Mouse (Mus musculus): ENCODE results near the gene Grin2b.

Gene Grin2b

DNA sequence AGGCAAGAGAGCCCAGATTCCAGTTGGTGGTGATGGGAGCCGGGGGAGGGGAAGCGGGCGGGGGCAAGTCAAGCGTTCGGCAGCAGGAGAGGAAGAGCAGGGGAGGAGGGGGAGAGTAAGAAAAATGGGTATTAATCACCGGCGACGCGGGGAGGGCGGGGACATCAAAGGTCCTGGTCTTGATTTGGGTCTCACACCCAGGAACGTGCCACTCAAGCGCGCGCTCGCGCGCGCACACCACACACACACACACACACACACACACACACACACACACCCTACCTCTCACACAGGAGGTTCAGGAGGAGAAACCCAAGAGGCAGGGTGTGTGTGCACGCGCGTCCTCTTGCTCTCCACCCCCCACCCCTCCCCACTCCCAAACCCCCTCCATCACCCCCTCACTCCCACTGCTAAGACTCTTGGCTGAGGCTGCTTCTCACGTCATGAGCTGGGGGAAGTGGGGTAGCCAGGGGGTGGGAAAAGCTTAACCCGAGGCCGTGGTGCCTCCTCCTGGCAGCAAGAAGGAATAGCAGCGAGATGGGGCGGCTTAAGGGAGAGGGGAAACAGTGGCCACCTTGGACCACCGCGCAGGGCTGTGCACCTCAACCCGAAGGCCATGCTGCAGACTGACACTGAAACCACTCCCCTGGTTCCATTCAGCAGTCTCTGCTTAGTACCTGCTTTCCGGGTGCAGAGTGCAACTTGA, at the start of gene Grin2b:
Grin2b (minus strand) TSS at position 321 of the 706 bp plus-strand sequence.
- no peak for DNase-seq (ENCODE audit: low spot score)

DNA sequence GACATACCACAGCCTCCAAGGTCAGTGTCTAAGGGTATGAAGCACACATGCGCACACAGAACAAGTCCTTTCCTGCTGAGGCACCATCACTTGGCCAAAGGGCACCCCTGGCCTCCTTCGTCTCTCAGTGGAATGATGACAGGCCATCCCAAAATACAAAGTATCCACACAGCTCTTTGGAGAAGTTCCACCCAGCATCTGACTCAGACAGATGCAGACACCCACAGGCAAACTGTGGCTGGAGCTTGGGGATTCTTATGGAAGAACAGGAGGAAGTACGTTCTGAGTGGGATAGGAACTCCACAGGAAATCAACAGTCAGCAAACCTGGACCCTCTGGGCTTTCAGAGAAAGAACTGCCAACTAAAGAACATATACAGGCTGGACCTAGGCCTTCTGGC, 48.6 kb upstream of the Grin2b start:
- DNase-seq (ENCODE audit: low spot score): no peak

DNA sequence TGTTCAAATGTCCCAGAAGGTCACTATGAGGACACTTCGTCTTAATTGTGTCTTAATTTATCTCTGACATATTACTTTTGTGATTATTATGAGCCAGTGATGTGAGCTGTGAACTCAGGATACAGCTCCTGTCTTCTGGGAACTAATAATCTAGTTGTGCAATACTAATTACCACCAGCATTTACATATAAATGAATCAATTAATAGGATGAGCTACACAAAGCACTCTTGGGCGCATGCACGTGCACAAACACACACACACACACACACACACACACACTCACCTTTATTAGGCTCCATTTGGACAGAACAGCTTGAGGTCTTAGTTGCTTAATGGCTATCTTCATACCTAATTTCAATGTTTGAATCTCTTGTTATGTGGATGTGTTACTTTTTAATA, 37.1 kb upstream of the Grin2b start:
- DNase-seq (ENCODE audit: low spot score): no peak

DNA sequence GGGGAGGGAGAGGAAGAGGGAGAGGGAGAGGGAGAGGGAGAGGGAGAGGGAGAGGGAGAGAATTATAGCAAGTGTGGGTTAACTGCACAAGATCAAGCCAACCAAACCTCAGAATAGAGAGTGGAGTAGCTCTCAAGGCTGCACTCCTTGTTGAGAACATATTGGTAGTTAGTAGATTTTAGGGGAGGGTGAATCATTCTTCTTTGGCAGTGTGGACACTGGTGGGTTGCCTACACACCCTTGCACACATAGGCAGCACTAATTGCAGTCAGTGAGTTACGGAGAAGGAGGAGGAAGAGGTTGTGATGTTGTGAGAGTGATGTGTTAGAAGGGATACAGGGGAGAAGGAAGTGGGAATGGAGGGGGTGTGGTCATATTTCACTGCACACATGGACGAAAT, 26.5 kb upstream of the Grin2b start:
- no peak for DNase-seq (ENCODE audit: low spot score)

DNA sequence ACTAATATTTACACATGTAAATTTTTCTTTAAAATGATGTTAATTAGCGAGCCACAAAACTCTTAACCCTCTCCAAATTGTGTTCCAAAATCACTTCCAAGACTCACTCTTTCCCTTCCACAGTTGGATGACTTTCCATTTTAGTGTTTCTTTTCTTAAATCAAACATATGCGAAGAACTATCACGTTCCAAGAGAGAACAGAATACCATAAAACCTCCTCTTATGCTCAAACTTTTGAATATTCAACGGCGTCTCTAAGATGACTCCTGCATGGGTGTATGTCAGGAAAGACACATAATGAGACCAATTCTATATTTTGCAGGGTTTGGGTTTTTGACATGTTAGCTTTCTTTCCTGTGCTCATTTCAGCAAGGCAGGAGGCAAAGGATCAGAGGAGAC, 21.3 kb upstream of the Grin2b start:
- DNase-seq (ENCODE audit: low spot score): no peak

DNA sequence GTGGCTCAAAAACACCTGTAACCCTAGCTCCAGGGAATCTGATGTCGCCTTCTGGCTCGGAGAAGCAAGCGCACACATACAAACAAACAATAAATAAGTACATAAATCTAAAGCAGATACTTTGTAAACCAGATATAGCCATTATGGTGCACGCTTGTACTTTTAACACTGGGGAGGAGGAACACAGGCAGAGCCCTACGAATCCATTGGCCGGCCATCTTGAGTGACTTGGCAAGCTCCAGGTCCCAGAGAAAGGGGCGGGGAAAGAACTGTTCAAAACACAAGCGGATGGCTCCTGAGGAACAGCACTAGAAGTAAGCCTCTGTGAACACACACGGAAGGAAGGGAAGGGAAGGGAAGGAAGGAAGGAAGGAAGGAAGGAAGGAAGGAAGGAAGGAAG, 4.8 kb upstream of the Grin2b start:
- no peak for DNase-seq (ENCODE audit: low spot score)

DNA sequence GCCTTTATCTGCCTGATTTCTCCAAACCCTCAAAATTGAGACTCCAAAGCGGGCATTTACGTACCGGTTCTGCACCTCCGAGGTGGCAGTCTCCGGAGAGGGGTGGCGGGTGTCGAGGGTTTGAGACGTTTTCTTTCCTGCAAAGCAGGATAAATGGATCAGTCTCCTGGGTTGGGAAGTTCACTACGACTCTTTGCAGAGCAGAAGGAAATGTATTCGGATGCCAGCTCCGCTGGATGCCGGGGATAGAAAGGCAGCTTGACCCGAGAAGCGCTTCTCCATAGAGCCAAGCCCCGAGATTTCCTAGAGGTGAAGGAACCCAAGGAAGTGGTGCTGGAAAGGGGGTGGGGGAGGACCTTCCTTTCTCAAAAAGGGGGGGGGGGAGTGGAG, 515 bp downstream of the Grin2b start:
- no peak for DNase-seq (ENCODE audit: low spot score)

DNA sequence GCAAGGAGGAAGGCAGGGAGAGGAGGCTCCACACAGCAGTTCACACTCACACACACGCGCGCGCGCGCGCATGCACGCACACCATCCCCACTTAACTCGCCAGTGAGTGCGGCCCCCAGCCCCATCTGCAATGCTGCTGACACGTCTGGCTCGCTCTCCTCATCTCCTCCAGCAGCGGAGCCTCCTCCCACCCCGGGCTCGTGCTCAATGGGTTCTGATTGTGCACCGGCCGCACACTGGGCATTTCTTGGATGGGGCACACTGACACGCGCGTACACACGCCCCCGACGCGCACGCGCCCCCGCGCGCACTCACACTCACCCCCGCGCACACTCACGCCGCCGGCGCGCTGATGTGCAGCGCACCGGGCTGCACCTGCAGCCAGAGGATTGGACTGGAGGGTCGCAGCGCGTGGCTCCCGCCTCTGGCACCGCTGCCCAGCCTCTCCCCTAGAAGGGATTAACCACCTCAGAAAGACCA, 1.1 kb downstream of the Grin2b start:
- peak; percentile 40 for DNase-seq (ENCODE audit: low spot score)

DNA sequence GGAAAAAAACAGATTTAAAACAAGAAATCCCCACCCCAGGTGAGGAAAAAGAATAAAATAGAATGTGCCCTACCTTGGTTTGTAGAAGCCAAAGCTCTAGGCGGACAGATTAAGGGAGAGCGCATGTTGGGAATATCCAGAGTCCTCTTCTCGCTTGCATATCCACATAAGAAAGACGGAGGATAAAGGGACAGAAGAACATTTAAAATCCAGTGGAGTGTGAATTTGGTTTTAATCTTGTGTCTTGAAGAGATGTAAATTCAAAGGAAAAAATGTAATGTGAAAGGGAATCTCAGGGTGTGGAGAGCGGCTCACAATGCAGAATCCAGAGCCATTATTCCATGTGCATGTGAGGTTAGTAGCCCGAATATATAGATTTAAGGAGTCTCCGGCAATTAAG, 2.0 kb downstream of the Grin2b start:
- DNase-seq (ENCODE audit: low spot score): no peak

DNA sequence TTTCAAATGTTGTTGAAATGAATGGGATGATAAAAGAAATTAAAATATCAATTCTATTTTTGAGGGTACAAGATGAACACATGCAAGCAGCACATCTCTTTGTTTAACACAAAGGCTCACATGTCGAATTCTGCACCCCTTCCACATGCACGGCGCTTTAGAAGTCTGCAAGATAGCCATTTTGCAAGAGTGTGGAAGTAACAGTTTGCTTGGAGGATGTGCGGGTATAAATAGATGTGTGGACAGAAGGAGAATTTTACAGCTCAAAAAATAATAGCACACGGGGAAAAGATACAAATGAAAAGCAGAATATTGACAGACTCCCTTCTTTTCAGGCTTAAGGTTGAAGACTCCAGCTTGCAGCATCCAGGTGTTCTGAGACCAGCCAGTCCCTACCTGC, 2.9 kb downstream of the Grin2b start:
- DNase-seq (ENCODE audit: low spot score): no peak

DNA sequence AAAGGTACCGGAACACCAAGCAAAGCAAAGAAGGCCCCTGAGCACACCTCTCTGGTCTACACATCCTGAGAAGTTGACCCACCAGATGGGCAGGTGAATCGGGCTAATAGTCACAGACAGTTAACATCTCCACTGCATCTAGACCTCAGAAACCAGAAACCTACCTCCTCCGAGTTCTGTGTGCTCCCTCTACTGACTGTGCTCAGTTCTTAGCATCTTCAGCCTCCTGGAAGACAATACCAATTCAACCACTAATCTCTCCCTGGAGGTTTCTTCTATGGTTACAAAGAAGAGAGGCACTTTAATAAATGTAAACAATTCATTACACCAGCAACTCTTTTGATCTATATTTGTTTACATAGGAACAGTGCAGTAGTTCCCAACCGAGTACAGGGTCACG, 6.0 kb downstream of the Grin2b start:
- DNase-seq (ENCODE audit: low spot score): no peak

DNA sequence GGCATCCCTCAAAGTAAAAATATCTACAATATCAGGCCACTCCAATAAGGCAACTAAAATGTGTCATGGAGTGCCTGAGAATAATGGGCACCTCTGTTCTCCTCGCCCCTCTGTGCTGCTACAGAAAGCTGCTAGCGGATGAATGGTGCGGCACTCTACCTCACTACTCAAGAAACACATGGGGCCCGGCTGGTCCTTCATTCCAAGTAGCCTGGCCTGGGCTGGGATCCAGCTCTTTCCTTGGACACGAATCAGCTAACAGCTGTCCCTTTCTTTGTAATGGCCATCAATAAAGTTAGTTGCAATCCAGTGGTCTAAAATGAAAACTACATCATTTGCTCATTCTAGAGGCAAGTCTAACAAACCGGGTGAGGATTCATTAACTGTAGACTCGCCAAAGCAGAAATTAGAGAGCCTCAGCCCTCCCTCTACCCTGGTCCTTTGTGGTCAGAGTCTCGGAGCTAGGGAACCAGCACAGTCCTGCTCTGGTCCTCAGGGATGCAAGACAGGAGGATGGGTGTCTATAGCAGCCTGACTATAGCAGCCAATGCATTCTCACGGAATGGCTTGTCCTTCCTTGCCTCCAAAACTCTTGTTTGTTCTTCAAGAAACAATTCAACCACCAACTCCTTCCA, 7.8 kb downstream of the Grin2b start:
- no peak for DNase-seq (ENCODE audit: low spot score)

DNA sequence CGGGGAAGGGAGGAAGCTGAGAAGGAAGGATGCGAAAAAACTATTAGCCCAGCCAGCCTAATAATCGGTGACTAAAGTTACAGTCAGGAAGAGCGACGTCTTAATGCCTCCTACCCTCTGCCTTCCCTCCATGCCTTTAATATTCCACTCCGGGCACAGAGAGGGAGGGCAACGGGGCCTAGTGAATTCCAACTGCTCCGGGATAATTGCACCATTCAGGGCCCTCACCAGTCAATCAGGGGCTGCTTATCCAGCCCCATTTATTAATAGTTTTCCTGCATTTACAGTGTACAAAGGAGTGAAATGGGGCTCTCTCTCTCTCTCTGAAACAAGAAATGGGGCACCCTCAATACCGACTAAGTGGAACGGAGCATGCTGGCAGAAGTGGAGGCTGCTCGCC, 11.2 kb downstream of the Grin2b start:
- no peak for DNase-seq (ENCODE audit: low spot score)

DNA sequence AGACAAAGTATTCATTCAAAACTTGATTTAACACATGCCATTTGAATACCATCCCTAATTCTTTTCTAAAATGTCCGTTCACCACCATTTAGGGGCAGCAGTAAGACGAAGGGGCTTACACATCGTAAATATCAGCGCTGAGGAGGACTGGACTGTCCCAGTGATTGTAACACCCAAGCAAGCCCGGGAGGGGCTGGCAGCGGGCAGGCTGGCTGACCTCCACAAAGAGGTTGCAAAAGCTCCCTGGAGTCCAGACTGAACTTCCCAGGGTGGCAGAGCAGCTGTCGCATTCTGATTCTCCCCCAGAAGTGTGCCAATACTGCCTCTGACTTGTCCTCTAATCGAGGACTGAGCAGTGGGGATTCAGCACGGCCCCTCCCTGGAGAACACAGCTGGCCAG, 19.9 kb downstream of the Grin2b start:
- no peak for DNase-seq (ENCODE audit: low spot score)

DNA sequence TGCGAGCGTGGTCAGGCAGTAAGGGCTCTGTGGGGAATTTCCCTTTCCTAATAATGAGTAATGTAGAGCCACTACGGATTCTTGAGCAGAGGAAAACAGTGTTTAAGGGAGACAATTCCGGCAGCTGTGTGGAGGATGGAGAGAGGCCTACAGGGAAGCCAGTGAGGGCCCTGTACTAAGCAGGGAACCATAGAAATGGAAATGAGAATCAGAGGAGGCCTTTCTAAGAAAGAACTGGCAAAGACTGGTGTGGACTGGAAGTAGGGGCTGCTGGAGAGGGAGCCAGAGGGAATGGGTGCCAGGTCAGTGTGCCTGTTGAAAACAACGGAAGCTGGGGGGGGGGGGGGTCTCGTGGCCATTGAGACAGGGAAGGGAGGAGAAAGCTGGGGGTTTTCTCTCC, 23.2 kb downstream of the Grin2b start:
- no peak for DNase-seq (ENCODE audit: low spot score)

DNA sequence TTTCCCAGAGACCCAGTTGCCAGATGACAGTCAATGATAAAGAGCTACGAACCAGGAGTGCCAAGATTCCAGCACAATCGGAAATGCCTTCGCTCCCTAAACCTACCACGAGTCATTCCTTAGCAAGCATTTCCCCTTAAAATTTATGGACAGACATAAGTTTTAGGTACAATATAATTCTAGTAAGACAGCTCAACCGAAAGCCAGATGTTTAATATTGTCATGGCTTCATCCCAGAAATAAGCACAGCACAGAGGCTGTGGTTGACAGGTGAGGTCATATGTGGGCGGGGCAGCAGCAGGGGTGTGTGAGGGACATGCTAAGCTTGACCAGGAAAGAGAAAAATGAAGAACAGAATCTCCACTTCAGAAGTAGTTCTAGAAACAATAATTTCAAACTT, 33.3 kb downstream of the Grin2b start:
- no peak for DNase-seq (ENCODE audit: low spot score)

DNA sequence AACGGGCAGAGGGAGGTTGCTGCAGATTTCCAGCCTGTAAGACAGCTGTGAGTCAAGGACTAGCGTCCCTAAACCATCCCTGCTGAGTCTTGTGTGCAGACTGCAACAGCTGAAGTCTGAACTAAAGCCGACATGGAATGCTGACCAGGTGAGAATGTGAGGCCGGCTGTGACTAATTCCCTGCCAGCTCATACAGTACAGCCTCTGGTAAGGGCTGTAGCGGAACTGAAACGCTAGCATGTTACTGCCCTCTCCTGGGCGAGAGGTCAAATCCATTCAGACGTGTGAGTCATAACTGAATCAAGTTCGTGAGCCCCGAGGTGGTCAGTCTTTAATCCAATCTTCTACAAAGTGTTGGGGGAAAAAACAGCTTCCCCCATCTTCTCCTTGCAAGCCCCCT, 42.9 kb downstream of the Grin2b start:
- no peak for DNase-seq (ENCODE audit: low spot score)

DNA sequence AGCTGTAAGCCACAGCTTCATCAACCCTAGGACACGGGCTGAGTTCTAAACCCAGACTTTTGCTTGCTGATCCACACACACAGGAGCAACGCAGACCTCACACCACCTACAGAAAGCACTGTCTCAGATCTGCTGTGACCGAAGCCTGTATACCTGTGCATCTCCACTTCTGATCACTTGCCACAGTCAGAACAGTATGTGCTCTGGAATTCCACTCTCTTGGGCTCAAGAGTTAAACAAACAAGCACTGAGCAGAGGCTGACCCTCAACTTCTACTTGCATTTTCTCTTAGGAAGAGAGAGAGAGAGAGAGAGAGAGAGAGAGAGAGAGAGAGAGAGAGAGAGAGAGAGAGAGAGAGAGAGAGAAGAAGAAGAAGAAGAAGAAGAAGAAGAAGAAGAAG, 50.7 kb downstream of the Grin2b start:
- DNase-seq (ENCODE audit: low spot score): no peak

DNA sequence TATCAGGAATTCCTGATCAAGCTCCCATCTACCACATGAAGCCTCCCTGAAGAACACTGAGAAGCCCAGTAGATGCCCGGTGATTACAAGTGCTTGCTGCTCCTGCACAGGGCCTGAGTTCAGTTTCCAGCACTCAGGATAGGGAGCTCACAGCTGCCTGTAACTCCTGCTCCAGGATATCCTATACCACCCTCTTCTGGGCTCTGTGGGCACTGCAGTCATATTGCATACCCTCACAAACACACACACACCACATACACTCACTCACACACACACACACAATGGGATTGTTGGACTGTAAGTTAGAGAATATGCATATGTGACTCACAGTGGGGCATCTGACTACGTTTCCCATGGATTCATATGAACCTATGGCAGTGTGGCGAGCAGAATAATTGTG, 55.9 kb downstream of the Grin2b start:
- DNase-seq (ENCODE audit: low spot score): no peak

DNA sequence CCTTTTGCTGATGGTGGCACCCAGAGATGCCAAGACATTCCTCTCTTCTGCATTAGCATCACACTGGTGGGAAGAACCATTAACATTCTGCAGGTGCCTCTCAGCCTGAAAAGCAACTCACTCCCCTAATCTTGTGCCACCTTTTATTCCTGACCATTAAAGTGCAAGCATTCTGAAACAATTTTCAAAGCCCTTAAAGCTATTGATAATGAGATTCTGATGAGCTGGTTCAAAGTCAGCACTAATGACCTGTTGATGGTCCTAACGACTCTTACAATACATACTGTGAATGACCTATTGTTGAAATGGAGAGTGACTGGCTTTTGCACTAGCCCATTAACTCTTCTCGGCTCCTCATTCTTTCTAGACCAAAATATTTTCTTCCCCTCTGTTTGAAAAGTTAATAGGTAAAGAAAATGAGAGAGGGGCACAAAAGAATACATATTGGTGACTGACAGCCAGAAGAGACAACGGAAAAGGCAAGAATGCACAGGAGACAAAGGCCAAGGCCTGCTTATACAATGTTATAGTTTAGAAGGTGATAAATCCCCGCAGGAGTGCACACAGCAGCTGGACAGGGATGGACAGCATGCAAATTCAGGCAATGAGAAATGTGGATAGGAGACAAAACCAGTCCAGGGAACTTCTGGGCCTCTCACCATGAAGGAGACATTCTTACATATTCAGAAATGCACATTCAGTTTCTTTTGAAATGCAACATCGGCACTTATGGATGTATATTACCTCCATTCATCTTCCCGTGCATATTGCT, 59.5 kb downstream of the Grin2b start:
- no peak for DNase-seq (ENCODE audit: low spot score)

DNA sequence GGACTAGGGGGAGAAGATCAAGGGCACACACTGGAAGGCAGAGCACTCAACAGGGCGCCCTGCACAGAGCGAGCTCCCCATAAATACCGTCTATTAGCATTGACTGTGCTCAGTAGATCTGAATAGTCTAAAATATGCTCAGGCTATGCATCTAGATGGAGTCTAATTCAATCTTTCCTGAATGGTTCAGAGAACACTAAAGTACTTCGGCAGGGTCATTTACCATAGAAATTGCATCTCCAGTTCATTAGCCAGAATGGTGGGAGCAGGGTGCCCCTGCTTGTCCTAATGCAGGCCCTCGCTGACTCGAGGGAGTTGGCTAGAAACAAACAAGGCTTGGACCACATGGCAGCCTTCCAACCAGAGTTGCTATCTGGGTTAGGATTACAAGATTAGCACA, 64.1 kb downstream of the Grin2b start:
- DNase-seq (ENCODE audit: low spot score): no peak

DNA sequence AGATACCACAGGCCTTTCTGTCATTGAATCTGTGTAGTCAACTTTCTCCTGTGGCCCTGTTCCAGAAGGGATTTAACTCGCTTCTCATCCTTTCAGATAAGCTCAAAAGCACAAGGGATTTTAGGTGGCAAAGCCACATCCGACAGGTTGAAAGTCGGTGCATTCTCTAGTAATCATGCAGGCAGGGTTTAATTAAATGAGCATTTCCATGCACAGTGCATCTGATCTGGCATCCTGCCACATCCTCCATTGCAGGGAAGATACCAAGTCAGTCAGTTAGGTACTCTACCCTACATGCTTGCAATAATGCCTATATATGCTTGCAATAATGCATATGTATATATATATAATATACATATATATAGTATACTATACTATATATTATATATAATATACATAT, 64.8 kb downstream of the Grin2b start:
- DNase-seq (ENCODE audit: low spot score): no peak

DNA sequence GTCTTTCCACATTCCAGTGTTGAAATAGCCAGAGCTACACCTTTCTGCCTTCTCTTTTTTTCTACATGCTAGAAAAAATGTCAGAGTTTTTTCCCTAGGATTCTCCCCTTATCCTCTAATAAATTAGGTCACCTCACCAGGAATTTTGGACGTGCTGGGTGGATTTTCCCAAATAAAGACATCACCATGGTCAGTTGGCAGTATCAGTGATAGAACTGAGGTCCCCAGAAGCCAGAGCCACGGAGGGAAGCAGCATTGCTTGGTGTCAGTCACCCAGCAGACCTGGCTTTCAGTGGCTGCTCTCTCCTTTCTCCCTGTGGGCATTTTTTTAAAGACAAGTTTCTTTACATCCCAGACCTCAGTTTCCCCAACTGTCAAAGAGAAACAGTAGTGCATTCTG, 68.1 kb downstream of the Grin2b start:
- no peak for DNase-seq (ENCODE audit: low spot score)

Data from layer of hippocampus, adult 9-10 months (tissue).